Mouse (Mus musculus) brain, adult 2 months (tissue): ENCODE measurements around the gene Vmn2r114.
"Not testable (repeated sequence)": the region's sequence is repeated elsewhere in the genome, so short reads cannot be mapped to it uniquely, and the experiment has no call there.

Source experiments
- DNase-seq: peaks from one replicate; pipeline ENCODE4 v3.0.0; 2011; ENCODE audit warnings: low read depth, low spot score

Vmn2r114 gene

DNA sequence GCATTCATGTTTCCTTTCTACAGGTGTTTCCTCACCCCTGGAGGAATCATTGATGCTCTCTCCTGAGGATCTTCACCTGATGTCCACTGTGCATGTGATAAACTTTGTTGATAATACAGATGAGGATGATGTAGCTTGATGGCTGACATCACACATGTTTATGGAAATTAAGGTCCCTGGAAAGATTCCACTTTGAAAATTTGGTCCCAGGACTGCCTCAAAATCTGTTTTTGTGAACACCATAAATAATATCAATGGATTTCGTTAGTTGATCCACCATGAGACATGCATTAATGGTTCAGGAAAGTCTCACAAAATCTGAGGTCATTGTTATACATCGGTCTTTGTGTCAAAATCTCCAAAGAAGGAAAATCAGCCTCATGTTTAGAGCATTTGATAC, at the start of gene Vmn2r114:
Gene Vmn2r114 (minus strand): TSS at position 101 of the 400 bp plus-strand sequence.
- not testable (repeated sequence) for DNase-seq

GRCm38 (mm10) chr17:23351644-23352043, 39.3 kb upstream of the Vmn2r114 start:
- no peak for DNase-seq

DNA sequence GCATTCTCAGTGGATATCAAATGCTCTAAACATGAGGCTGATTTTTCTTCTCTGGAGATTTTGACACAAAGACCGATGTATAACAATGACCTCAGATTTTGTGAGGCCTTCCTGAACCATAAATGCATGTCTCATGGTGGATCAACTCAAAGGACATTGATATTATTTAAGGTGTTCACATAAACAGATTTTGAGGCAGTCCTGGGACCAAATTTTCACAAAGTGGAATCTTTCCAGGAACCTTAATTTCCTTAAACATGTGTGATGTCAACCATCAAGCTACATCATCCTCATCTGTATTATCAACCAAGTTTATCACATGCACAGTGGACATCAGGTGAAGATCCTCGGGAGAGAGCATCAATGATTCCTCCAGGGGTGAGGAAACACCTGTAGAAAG, 31.1 kb upstream of the Vmn2r114 start, which contains the start of gene Vmn2r115:
Gene Vmn2r115 (plus strand): TSS at position 301 of the 400 bp plus-strand sequence.
- not testable (repeated sequence) for DNase-seq

DNA sequence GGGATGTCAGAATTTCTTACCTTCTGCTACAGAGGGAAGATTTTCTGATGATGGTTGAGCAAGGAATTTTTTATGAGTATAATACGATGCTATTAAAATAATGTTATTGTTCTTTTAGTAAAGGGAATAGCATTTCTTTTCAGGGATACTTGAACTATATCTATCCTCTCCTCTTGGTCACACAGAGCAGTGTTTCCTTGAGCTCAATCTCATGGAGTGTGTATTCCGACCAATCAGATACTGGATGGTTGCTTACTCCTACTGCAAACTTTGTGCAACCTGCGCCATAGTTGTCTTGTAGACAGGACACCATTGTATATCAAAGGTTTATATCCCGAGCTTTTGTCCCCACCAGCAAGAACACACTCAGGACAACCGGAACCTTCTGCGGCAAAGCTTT, 18.3 kb upstream of the Vmn2r114 start:
- DNase-seq = no peak
